Comparison of ENCODE assay signal across 8 mouse cellular contexts in genomic region chr10:41866069-41866837, GRCm38 (mm10). TPM values are rescaled to one million over a fixed set of nuclear protein-coding genes. Genes with fewer than 3 reads are reported as not detected.
DNase-seq lines count a peak whose midpoint lies in the region; ATAC-seq and TF ChIP-seq lines count a peak whose summit lies in the region.

No protein-coding gene starts in this region.

- H3K9ac ChIP-seq in kidney, postnatal 0 days (ENCODE audit: low read depth, low read length) = no peak overlapping the region
- no peak overlapping the region for H3K9ac ChIP-seq in liver, embryonic 12.5 days

- 10% methylated on average over 3 of the region's 3 CpGs for WGBS in kidney, postnatal 0 days
- whole genome bisulfite sequencing in liver, embryonic 12.5 days (ENCODE audit: insufficient replicate concordance) = 67% methylated on average over 3 of the region's 3 CpGs

- H3K4me2 ChIP-seq in kidney, postnatal 0 days (ENCODE audit: low read length) = no peak overlapping the region
- no peak overlapping the region for H3K4me2 ChIP-seq in liver, embryonic 12.5 days

- intact Hi-C loops in gastrocnemius, postnatal 14 days (cut with DNase I; ENCODE audit: low total_unique reads) = no loop called here

- H3K4me1 ChIP-seq in kidney, postnatal 0 days (replicated peaks; ENCODE audit: insufficient read depth, low read length) = peaks cover 9% of the 10 kb centered on the region
- H3K4me1 ChIP-seq in liver, embryonic 12.5 days = peaks cover 24% of the 10 kb centered on the region

- ATAC-seq in kidney, postnatal 0 days (replicated peaks; ENCODE audit: low FRiP score, low read depth) = no peak; the same call in 1 of the 2 replicates
- ATAC-seq in liver, embryonic 12.5 days = no peak
- no peak for ATAC-seq in activated CD4-positive, CD25-positive, alpha-beta regulatory T cell, adult 4 months

- H3K27me3 ChIP-seq in kidney, postnatal 0 days (ENCODE audit: insufficient read depth, low read length) = no peaks in the 10 kb centered on the region
- no peaks in the 10 kb centered on the region for H3K27me3 ChIP-seq in liver, embryonic 12.5 days (replicated peaks)

- no peak overlapping the region for H3K4me3 ChIP-seq in kidney, postnatal 0 days (replicated peaks; ENCODE audit: low read depth, low read length)
- no peak overlapping the region for H3K4me3 ChIP-seq in liver, embryonic 12.5 days

- H3K27ac ChIP-seq in kidney, postnatal 0 days = 0 out of 2 replicates have a peak overlapping the region, but pooled peaks have one; percentile 3
- no peak overlapping the region for H3K27ac ChIP-seq in liver, embryonic 12.5 days

- peak; percentile 44 for DNase-seq in gastrocnemius, postnatal 14 days
- no peak for DNase-seq in gastrocnemius, adult 8-10 months (ENCODE audit: low spot score in 2 of 2)
- DNase-seq in urinary bladder, postnatal 14 days (ENCODE audit: low spot score) = peak; percentile 61
- DNase-seq in urinary bladder, adult 18-20 months (ENCODE audit: low spot score in 2 of 2) = no peak
- DNase-seq in kidney, postnatal 0 days (ENCODE audit: low spot score) = peak; percentile 74
- DNase-seq in spleen, postnatal 4 days (ENCODE audit: low spot score in 2 of 2) = no peak

- H3K36me3 ChIP-seq in kidney, postnatal 0 days (ENCODE audit: insufficient read depth, low read length) = no peaks in the 10 kb centered on the region
- no peaks in the 10 kb centered on the region for H3K36me3 ChIP-seq in liver, embryonic 12.5 days

- H3K9me3 ChIP-seq in kidney, postnatal 0 days (replicated peaks; ENCODE audit: low read length) = no peaks in the 10 kb centered on the region
- no peaks in the 10 kb centered on the region for H3K9me3 ChIP-seq in liver, embryonic 12.5 days (replicated peaks)

- no peak for TF ChIP-seq CTCF in kidney, postnatal 0 days (IDR thresholded peaks at IDR 0.05; ENCODE audit: low read depth)

RNA-seq across cellular contexts. Expression of gene Sesn1, which starts 56.5 kb away (rescaled TPM):
- 10 to 100 TPM; 22.9 to 35.2 TPM for total RNA-seq in gastrocnemius, postnatal 14 days (2021)
- total RNA-seq in gastrocnemius, adult 8-10 months (2022) = 10 to 100 TPM; 12.7 to 32.8 (median 20.0) TPM
- 35.3 and 36.1 TPM in 2 replicates for polyA plus RNA-seq in kidney, postnatal 0 days (2015; fragmentation: Nextera tagmentation; extraction: Ambion mirVana)
- 22.5 and 24.8 TPM in 2 replicates for polyA plus RNA-seq in liver, embryonic 12.5 days (2016; fragmentation: Nextera tagmentation; extraction: Ambion mirVana)
- polyA plus RNA-seq in activated CD4-positive, CD25-positive, alpha-beta regulatory T cell, adult 4 months (2017; shearing (Covaris generic)) = 10 to 100 TPM; 77.3 to 80.5 TPM

RNA-seq across cellular contexts. Expression of gene Cep57l1, which starts 56.6 kb away (rescaled TPM):
- 1 to 10 TPM; 2.7 TPM for total RNA-seq in gastrocnemius, postnatal 14 days (2021)
- total RNA-seq in gastrocnemius, adult 8-10 months (2022) = 1 to 10 TPM; 2.1 to 3.5 (median 3.3) TPM
- polyA plus RNA-seq in kidney, postnatal 0 days (2015; fragmentation: Nextera tagmentation; extraction: Ambion mirVana) = 10.1 and 10.9 TPM in 2 replicates
- 19.9 and 20.0 TPM in 2 replicates for polyA plus RNA-seq in liver, embryonic 12.5 days (2016; fragmentation: Nextera tagmentation; extraction: Ambion mirVana)
- 10 to 100 TPM; 15.4 to 17.1 TPM for polyA plus RNA-seq in activated CD4-positive, CD25-positive, alpha-beta regulatory T cell, adult 4 months (2017; shearing (Covaris generic))

Comparison
In these comparisons a context has a peak if more than half of its experiments do, and no peak if none do; other contexts are left out.
1. DNase-seq: peak in gastrocnemius, postnatal 14 days (single experiment), urinary bladder, postnatal 14 days (single experiment) and kidney, postnatal 0 days (single experiment); none in gastrocnemius, adult 8-10 months (0 of 2), urinary bladder, adult 18-20 months (0 of 2) and spleen, postnatal 4 days (0 of 2).